Mouse (Mus musculus) inflammation-experienced regulatory T-cells, adult 16 weeks (primary cell): Measurements from ENCODE around the gene Lsm8. TPM values are rescaled to one million over a fixed set of nuclear protein-coding genes. Genes with fewer than 3 reads are reported as not detected.

Experiments
- polyA plus RNA-seq: library from polyadenylated mRNA; unstranded; fragments of 100-300 nt; shearing (Covaris generic); gene quantifications from one replicate; pipeline ENCODE4 v1.2.1, GENCODE M21; 2017

The Lsm8 gene
- polyA plus RNA-seq: 118 TPM

DNA sequence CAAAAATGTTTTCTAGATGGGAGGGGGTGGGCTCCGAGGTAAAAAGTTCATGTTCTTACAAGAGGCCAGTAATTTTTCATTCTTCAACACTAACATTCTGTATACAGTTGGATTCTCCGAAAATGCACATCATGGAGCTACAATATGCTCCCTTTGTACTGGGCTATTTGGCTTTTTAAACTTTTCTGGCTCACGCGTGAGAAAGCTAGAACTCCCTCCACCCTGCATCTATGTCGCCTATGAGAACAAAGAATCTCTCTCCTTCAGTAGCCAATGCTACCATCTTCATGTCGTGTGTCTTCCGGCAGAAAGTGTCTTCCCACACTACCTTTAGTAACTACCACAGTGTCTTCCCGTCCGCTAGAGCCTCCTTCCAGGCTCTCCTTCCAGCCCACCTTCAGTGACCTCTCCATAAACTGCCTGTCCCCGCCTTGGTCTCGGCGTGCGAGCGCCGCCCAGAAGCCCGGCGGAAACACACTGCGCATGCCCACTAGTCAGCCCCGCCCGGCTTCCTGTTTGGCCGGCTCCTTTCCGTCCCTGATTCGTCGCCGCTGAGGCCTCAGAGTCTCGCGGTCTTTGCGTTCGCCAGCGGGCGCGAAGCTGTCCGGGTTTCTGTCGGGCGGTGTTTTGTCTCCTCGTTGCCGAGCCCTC, at the start of gene Lsm8:
TSS of gene Lsm8 (plus strand) at position 529 of the 651 bp plus-strand sequence.

DNA sequence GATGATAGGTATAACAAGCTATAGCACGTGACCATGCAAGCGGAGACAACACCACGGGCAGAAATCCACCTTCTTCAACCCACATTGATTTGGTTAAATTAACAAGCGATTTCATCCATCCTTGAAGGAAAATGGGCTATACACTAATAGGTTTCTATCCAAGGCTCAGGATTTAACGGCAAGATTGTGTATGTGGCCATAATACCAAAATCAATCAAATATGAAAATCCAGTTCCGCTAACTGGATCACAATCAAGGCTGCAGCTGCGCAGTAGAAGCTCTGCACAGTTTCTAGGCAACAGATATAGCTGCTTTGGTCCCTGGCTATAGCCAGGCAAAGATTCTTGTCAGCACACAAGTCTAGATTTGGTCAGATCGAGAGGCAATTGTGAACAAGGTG, 17.6 kb downstream of the Lsm8 start, which contains the start of gene Ankrd7:
TSS of gene Ankrd7 (plus strand) at position 301 of the 400 bp plus-strand sequence.

Other genes with a start within 250 kb of the Lsm8 start
- gene Ankrd7, start 17.7 kb downstream of the Lsm8 start, polyA plus RNA-seq: not detected